Mouse (Mus musculus) megakaryocyte, embryonic 14.5 days (primary cell): ENCODE measurements around the gene Zfp536.

ENCODE experiments used
- FLI1 ChIP-seq: IDR thresholded peaks from 2 replicates; pipeline ENCODE4 v1.6.1; 2012; ENCODE audit warnings: low read length, inconsistent platforms, mixed read lengths
- GATA1 ChIP-seq: IDR thresholded peaks from 3 replicates; pipeline ENCODE4 v1.6.1; 2012; ENCODE audit warnings: mixed read lengths, low read length, inconsistent platforms, borderline replicate concordance

DNA sequence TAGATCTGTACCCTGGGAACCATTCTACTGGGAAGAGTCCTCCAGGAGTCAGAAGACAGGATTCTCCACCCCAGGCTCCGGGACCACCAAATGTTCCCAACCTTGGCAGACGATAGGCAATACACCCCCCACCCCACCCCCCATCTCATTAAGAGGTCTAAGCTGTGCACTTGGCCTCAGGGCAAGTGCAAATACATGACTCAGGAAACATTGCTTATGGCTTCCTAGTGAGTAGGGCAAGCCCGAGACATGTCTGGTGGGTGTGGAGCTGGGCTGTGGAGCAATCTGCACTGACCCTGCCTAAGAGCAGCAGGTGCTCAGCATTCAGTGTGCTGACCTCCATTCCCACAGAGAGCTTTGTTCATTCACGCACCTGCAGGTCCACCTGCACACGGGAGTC is 78.4 kb downstream of the Zfp536 start:
- no peak for TF ChIP-seq GATA1
- TF ChIP-seq FLI1 = no peak
